Mouse (Mus musculus) skeletal muscle tissue, adult 2 months (tissue): ENCODE measurements around the gene Klhdc7b.

Source experiments
- DNase-seq: peaks from one replicate; pipeline ENCODE4 v3.0.0-alpha.2; 2012; ENCODE audit warnings: low read depth, low spot score

Klhdc7b gene

DNA sequence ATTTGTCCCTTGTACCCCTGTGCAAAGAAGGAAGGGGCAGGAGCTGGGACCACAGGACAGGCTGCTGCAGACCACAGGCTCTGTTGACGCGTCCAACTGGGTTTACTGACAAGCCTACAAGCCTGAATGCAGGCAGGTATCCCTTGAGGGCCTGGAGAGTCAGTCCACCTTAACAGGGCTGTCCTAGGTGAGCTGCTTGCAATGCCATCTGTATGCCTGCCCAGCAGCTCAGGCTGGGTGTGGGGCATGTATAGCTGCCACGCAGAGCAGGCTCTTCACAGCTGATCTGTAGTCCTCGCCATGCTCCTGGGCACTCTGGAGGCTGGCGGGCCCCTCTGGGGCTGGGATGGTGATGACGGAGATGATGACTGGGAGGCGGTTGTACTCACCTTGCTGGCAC is at the start of gene Klhdc7b:
Klhdc7b (plus strand) TSS at position 301 of the 400 bp plus-strand sequence.
- no peak for DNase-seq

DNA sequence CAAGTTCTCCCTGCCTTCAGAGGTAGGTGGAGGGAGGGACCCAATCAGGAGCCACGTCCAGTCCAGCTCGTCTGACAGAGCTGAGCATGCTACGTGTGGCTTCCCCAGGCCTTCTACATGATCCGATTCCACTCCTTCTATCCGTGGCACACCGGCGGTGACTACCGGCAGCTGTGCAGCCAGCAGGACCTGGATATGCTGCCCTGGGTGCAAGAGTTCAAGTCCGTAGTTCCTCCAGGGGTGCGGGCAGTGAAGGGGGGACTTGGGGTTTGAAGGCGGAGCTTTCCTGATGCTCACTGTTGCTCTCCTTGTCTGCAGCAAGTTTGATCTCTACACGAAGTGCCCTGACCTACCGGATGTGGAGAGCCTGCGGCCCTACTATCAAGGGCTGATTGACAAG is 48.3 kb upstream of the Klhdc7b start:
- no peak for DNase-seq

DNA sequence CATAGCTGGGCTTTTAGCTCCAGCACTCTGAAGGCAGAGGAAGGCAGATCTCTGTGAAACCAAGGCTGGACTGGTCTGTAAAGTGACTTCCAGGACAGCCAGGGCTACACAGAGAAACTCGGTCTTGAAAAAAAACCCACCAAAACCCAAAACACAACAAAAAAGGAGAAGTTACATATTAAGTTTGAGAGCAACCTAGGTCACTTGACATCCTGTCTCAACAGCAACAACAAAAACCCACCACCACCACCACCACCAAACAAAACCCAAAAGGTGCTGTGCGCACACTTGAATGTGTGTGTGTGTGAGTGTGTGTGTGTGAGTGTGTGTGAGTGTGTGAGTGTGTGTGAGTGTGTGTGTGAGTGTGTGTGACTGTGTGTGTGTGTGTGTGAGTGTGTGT is 45.0 kb upstream of the Klhdc7b start:
- DNase-seq = no peak

DNA sequence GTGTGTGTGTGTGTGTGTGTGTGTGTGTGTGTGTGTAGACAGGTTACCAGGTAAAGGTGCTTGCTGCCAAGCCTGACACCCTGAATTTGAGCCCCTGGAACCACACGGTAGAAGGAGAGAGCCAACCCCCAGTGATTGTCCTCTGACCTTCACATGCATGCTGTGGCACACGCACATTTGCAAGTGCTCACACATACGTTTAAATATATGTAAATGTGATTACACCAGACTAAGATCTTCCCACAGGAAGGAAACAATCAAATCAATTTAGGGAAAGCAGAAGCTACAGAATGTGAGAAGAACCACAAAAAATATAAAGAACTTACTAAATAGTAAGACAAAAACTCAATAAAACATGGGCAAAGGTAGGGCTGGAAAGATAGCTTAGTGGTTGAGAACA is 44.6 kb upstream of the Klhdc7b start:
- no peak for DNase-seq

DNA sequence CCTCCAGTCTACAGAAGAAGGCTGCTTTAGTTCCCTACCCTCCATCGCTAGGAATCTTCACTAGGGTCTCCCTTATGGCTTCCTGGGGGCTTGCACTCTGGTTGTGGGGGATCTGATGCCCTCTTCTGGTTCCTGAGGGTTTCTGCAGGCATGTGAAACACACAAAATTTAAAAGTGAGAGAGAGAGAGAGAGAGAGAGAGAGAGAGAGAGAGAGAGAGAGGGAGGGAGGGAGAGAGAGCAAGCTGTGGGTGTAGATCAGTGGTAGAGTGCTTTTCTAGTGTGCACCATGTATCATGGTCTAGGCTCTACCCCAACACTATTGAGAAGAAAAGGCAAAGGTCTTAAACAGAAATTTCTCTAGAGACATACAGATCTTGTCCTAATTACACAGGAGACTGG is 43.0 kb upstream of the Klhdc7b start:
- no peak for DNase-seq

DNA sequence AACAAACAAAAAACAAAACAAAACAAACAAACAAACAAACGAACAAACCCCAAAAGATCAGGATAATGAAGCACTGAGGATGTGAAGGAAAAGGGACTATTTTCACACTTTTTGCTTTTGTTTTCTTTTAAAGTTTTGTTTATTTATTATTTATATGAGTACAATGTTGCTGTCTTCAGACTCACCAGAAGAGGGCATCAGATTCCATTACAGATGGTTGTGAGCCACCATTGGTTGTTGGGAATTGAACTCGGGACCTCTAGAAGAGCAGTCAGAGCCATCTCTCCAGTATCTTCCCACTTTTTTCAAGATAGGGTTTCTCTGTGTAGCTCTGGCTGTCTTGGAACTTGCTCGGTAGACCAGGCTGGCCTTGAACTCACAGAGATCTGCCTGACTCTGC is 41.4 kb upstream of the Klhdc7b start:
- DNase-seq = no peak

DNA sequence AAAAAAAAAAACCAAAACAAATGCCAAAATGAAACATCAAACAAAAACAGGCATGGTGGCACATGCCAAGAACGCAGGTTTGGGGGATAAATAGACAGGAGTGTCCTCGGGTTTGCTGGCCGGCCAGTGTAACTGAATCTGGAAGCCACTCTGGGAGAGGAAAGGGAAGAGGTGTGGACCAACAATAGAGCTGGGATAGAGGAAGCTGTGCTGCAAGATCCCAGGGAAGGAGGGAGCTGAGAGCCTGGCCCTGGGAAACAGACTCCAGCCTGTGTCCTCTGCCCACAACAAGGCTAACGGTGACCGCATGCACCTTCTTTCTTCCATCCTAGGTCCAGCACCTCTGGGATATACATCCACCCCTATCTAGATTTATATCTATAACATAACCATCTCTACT is 34.3 kb upstream of the Klhdc7b start:
- no peak for DNase-seq

DNA sequence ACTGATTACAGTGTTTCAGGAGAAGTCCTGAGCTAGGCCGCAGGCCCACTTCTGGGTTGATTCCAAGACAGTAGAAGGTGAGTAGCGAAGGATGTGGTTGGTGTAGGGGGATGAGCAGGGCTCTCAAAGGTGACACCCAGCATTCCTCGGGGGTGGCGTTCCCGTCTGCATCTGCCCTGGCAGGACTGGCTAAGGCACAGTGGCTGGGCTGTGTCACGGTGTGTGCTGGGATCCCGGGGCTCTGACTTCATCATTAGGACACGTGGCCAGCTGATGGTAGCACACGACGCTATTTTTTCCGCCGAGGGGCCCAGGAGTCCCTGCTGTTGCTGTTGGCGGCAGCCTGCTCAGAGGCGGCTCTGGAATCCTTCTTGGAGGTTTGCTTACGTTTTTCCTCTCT is 33.4 kb upstream of the Klhdc7b start:
- DNase-seq = no peak

DNA sequence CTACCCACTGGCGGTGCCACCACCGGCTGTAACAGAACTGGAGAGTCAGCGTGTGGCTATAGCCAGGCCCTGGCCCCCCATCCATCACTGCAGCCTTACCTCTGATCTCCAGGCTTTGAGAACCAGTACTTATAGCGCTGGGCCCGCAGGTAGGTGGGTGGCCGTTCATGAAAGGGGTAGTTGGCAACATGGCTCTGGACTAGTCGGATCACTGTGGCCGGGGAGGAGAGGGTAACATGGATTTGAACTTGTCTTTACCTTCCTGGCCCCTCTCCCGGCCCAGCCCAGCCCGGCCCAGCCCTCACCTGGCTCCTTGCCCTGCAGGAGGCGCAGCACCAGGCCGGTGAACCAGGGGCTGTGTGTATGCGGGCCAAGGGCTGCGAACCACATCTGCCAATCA is 32.7 kb upstream of the Klhdc7b start:
- DNase-seq = no peak

DNA sequence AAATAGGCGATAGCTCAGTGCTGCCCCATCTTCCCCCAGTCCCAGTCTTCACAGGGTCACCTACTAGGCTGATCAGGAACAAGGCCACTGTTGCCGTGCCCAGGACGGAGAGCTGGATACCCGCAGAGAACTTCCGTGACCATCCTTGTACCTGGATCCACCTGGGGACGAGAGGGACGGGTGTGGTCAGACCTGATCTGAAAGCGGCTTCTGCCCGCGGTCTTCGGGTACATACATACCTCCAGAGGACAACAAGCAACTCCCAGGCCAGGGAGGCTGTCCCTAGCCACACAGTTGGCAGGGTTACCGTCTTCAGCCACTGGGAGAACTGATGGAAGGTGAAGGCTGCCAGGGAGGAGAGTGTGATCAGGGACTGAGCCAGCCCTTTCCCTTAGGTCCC is 31.9 kb upstream of the Klhdc7b start:
- DNase-seq = no peak

DNA sequence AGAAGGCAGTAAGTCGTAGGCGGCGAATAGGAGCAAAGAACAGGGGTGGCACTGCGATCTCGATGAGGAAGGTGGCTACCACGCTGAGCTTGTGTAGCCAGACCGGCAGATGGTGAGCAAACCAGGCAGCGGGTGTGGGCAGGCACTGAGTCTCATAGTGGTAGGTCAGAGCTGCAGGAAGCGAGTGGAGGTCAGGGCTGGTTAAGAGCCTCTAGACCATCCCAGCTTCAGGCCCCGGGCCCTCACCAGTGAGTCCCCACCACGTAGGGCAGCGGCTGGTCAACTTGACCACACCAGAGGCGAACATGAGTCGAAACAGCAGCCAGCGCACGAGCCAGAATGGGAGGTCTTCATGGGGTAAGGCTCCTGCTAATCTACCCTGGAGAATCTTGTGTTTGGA is 30.9 kb upstream of the Klhdc7b start:
- no peak for DNase-seq

DNA sequence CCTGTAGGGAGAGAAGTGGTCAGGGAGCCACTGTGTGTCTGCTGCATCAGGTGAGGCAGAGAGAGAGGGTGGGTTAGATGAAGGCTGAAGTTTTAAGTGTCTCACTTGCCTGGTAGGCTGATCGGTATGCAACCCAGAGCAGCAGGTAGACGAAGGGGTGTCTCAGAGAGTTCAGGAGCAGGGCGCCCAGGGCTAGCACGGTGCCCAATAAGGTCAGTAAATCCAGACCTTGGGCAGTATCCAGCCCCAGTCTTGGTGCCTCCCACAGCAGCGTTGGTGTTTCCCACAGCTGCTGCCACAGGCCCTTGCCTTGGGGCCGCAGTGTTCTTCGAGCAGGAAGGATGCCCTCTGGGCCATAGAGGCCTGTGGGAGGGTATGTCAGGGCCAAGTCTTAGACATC is 30.3 kb upstream of the Klhdc7b start:
- DNase-seq = no peak

DNA sequence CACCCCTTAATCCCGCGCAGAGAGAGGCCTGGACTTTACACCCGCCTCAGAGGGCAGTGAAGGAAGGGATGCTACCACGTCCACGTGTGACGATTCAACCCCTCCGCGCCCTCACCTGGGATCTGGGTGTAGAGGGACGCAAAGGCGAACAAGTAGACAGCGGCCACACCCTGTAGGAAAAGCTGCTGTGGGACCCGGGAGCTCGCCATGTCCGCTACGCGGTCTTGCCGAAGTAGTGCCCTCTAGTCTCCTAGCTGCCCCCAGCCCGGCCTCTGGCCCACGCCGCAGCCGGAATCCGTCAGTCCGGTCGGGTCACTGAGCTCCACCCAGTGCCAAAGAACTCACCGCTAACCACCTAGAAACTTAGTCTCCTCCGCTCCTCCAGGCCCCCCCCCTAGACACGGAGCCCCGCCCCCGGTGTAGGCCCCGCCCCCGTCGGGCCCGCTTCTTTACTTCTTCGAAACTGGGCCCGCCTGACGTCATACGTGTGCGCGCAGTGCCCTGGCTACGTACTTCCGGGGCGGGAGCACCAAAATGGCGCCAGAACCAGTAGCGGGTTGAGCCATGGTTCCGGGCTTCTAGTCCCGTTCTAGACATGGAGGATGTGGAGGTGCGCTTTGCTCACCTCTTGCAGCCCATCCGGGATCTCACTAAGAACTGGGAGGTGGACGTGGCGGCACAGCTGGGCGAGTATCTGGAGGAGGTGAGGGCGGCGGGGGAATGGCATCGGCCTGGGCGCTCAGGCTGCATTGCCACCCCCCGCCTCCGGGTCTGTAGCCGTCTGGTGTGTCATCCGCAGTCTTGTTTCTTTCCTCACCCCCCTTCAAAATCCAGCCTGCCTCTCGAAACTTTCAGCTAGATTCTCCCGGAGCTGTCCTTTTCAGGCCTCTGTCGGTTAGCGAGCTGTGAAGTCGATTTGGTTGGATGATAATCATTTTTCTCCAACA is 29.2 kb upstream of the Klhdc7b start, which contains the start of the genes Lmf2 and Ncaph2:
Lmf2 (minus strand) TSS at position 419 of the 947 bp plus-strand sequence.
Ncaph2 (plus strand) TSS at position 479 of the 947 bp plus-strand sequence.
- DNase-seq = peak; percentile 93

DNA sequence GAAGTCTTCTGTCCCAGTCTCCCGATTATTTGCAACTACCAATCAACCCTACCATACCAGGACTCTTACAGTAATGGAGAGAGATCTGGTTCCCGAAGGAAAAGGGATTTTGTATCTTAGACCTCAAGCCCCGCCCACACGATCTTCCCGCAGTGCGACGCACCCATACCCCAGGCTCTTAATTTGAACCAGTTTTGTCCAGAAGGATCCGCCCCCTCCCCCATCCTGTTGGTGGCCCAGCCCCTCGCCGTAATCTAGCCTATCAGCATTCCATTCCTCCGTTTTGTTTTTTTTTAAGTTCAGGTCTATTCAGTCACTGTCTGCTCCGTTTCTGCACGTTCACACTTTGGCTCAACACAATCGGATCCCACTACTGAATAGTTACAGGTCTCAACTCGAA is 28.3 kb upstream of the Klhdc7b start:
- no peak for DNase-seq

DNA sequence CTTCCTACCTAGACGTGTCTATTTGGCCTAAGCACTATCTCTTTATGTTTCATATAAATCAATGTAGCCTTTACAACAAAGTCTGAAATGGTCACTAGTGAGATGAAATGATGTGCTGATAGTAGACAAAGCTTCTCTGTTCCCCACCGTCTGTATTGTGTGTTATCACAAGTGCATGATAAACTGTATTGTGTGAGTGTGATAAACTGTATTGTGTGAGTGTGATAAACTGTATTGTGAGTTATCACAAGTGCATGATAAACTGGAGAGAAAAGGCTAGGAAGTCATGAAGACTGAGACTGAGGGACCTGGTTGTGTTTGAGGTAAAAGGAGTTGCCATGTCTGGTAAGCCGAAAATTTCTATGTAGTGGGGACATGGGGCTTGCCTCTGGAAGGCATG is 25.9 kb upstream of the Klhdc7b start:
- DNase-seq = no peak

DNA sequence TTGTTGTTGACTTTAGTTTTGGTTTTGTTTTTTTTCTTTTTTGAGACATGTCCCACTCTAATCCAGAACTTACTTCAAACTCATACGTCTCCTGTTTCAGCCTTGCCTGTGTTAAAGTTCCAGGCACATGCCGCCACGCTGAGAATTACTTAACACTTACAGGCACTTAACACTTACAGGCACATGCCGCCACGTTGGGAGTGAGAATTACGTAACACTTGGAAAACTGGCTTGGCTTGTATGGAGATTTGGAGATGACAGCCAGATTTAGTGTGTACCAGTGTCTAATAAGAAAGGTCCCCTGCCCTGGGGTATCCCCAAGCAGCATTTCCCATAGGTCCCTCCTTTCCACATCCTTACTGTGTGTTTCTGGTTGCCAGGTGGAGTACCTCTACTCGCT is 21.7 kb upstream of the Klhdc7b start:
- DNase-seq = no peak

DNA sequence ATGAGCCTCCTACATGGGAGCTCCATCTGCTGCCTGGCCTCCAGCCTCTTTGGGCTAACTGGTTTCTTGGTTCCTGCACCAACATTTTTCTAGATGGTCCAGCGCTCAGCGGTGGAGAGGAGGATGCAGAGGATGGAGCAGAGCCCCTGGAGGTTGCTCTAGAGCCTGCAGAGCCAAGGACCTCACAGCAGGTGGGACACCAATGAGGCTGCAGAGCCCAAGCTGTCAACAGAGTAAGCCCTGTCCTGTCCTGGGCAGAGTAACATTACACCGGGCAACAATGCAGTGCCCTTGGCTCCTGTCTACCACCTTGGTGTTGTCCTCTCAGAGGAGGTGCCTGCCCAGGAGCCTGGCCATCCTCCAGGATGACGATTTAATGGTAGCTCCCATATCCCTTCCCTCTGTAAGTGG is 19.6 kb upstream of the Klhdc7b start:
- no peak for DNase-seq

DNA sequence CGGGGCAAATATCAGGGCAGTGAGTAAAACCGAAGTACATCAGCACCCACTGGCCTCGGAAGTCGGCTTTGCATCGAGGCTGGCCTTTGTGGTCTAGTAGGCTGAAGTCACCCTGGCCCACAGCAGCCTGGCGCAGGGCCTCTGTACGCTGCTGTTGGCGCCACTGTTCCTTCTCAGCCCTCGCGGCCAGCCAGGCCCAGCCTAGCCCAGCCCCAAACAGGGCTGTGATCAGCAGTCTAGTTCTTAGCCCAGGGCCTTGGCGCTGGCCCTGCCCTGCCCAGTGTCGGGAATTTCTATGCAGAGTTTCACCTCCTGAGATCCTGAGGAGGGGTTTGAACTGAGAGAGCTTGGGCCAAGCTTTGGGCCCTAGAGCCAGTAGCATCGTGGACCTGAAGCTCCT is 12.6 kb upstream of the Klhdc7b start:
- no peak for DNase-seq

DNA sequence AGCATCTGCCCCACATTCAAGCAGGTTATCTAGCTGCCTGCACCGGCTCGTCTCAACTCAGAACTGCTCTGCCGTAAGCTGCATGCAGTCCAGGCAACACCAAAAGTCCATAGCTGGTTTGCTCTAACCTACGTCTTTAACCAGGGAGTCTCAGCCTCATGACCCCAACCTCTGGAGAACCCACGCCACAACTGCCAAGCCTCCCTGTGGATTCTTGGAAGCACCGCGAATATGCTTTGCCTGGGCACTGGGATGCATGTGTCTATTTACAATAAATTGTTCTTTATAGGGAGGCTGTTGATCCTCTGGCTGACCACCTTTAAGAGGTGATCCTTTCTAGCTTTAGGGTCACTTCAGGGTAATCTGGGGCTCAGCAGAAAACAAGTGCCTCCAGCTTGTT is 12.2 kb upstream of the Klhdc7b start:
- DNase-seq = no peak

DNA sequence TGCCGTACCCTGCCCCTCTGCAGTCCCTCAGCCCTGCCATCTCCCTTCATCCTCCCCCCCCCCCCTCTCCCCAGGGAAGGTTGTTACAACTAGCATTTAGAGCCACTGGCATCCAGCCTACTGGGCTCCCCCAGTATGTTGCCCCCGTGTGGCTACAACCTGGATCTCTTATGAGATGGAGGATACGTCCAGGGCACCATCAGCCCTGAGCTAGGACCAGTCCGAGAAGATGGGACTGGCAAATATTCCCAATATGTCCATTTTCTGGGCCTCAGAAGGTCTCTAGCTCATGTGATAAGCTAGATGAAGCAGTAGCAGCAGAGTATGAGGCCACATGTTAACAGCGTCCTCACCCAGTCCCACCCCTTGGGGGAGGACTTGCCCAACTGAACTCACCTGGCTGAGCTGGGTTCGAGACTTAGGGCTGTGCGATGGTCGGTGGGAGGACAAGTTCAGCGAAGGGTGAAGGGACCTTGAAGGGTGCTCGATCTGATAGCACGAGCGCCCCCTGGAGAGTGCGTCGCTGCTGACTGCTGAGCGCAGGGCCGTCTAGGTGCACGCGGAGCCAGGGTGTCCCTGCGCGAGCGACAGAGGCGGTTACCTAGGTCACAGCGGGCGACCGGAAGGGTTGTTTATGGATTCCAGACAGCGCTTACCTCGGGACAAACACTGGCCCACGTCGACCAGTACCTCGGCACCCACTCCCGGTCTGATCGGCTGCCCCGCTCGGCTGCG is 11.5 kb upstream of the Klhdc7b start:
- peak; percentile 75 for DNase-seq

DNA sequence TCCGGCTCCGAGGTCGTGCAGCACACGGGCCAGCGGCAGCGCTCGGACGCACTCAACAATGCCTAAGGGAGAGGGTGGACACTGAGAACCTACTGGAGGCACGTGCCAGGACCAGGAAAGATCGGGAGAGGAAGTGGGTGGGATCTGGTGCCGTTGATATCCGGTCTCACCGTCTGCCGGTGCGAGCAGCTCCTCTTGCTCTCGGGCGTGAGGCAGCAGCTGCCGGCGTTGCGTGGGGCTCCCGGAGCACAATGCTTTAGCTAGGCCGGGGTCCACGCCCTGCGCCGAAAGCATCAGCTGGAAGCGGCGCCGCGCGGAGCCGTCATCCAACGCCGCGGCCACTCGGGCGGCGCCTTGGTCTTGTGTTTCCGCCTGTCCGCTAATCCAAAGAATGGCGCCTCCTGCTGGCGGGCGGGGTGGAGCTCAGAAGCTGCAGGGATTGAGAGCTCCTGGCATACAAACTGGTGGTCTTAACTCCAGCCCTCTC is 10.9 kb upstream of the Klhdc7b start, which contains the start of gene Sco2:
Sco2 (minus strand) TSS at position 85 of the 487 bp plus-strand sequence.
- DNase-seq = peak; percentile 80

DNA sequence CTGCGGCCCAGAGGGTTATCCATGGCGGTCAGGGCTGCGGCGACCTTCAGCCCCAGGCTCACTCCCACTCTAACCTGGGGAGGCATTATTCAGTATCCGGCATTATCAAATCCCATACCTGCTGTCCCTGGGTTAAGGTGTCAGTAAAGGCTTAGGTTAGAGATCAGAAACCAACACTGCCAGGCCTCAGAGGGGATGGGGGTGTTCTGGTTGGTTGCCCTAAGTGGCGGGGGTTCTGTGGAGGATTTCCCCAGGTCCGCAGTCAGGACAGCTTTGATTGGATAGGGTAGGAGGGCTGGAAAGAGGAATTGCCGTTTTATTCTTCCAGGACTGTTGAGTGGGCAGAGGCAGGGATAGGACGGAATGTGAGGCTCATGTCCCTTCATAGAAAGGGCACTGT is 10.4 kb upstream of the Klhdc7b start:
- no peak for DNase-seq
